Mouse (Mus musculus) lung, postnatal 10 days (tissue): ENCODE measurements around the gene Specc1l.

Source experiments
- DNase-seq: peaks from one replicate; pipeline ENCODE4 v3.0.0; 2021

Gene Specc1l

DNA sequence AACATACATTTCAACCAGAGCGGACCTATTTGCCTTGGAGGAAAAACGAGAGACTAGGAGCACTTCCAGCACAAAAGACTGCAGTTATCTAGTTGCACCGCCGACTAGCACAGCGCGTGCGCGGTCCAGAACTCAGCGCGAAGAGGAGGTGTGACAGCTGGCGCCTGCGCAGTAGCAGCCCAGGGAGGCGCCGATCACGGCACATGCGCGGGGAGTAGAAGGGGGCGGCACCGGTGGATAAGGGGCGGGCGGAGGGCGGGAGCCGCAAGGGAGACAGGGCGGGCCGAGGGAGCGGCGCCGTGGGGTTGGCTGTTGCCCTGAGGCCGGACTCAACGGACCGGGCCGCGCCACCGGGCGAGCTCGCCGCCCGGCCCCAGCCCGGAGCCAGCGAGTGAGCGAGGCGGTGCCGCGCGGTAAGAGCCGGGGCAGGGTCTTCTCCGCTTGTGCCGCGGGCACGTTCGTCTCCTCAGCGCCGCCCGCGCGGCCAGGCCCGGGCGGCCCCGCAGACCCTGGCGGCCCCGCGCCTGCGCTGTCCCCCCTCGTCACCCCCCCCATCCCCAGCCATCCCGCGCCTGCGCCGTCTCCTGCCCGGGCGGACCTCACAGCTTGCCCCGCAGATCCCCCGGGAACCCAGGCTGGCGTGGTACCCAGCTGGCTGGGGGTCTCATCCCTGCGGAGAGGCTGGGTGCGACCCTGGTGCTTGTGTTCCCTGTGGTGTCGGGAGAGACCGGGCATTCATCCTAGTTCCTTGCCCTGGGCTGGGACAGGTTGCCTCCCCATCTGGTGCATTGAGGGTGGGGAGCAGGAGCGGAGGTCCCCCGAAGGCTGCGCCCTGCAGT lies at the start of gene Specc1l:
TSS of gene Specc1l (plus strand) at position 267 of the 839 bp plus-strand sequence.
- DNase-seq, result peak; percentile 97

DNA sequence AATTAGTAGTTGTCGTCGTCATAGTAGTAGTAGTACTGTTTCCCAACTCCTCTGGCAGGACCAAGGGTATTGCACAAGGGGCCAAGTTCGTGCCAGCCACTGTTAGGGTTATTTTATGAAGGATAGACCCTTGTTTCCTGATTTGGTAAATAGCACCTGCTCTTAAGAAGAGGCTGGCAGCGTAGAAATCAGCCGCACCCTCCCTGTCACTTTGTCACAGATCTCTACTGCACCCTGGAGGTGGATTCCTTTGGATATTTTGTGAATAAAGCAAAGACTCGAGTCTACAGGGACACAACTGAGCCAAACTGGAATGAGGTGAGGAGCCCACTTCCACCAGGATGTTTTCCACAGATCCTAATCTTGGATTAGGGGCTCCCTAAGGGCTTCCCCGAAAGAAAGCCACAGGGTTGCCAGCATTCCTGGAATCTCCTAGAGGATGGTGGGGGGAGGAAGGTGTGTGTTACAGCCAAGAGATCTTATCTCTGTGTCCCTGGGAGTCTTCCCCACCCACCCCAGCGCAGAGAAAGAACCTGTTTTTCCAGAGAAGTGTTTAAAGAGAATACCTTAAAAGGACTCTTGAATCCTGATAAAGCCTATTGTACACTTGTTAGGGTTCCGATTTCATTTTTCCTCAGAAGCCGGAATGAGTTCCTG lies 45.9 kb upstream of the Specc1l start:
- peak; percentile 53 for DNase-seq

DNA sequence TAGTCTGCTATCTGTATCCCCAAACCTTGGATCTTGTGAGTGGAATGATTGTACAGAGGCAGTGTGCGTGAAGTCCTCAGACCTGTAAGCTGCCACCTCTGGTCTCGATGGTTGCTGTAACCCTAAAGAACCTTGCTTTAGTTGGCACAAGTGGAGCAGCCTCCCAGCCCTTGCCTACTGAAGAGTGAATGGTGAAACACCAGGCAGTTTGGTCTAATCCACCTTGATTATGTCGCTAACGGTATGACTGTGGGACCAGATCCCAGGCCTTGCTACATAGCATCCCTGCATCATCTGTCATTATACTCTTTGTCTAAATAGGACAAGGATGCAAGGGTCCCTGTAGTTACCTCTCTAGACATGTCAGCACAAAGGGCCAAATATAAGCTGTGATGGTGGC lies 45.3 kb upstream of the Specc1l start:
- DNase-seq, result no peak

DNA sequence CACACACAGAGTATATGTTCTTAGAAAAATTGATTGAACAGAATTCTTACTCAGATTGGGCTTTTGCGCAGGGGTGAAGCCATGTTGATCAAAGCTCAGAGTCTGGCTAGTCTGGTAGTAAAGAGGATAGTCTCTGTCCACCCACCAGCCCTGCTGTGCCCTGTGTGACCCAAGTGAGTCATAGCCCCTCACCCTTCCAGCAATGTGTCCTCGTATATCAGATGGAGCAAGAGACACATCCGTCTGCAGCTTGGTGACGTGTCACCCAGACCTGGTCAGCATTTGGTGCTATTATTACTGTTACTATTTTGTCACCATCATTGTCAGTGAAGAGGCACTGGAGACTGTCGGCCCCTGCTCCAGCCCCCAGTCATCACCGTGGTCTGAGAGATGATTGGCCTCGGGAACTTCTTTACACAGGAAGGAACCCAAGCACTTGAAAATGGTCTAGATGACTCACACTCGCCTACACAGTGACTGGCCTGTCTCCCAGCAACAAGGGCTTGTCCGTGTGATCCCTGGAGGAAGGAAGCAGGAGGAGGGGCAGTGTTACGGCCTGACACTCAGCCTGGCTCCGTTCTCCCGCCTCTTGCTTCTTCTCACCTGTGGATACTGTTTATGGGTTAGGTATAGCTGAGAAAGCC lies 41.5 kb upstream of the Specc1l start:
- peak; percentile 76 for DNase-seq

DNA sequence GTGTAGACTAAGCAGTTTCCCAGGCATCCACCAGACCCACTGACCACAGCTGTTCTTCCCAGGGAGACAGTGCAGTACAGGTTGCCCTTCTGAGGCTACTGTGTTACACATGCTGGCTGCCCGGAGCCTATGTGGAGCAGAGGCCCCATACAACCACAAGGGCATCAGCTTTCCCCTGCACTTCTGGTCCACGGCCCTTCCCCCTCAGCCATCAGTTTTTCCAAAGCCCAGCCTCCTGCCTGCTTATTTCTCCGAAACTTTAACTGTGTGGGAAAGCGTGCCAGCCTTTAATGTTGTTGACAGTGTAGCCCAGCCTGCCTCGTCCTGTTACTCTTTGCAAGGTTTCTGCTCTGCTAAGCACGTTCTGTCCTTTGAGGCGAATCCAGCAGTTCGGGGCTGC lies 38.8 kb upstream of the Specc1l start:
- peak; percentile 61 for DNase-seq

DNA sequence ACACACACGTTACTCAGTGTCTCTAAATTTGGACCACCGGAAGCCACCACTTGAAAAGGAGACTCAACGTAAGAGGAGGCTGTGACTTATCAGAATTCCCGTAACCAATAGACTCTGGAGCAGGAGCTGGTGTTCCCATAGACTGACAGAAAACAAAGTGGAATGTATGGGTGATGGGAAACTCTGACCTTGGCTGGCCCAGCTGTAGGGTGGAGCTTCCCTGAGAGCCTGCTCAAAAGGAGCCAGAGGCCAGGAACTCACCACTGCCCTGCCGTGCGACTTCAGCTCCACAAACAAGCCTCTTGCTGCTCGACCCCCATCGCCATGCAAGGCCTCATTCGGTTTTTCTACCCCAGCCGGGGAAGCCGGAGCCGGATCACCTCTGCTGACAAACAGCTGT lies 38.2 kb upstream of the Specc1l start:
- peak; percentile 61 for DNase-seq

DNA sequence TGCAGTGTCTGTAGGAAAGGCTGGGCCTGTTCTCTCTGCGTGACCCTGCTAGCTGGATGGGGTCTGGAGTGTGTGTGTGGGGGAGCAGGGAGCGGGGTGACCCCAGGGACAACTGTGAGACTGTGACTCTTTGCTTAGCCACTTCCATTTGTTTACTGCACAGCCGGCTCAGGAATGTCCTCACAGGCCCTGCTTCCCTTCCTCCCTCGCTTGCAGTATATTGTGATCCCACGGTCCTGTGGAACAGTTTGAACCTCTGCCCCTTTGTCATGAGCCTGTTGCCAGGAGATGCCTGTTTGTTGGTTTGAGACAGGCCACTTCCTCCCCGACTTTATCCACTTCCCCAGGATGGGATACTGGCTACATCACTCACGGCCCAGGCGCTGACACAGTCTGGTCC lies 35.4 kb upstream of the Specc1l start:
- DNase-seq, result peak; percentile 80

DNA sequence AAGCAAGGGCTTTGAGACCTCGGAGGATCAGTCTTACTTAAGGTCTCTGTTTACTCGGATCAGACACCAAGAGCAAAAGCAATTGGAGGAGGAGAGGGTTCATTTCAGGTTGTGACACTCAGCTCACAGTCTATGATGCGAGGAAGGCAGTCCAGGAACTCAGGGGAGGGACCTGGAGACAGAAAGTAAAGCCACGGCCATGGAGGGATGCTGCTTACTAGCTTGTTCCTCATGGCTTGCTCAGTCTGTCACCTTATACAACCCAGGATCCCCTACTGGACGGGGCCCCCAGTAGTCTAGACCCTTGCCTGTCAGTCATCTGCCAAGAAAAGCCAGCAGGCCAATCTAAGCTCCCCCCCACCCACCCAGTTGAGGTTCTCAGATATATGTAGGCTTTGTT lies 33.0 kb upstream of the Specc1l start:
- DNase-seq, result no peak

DNA sequence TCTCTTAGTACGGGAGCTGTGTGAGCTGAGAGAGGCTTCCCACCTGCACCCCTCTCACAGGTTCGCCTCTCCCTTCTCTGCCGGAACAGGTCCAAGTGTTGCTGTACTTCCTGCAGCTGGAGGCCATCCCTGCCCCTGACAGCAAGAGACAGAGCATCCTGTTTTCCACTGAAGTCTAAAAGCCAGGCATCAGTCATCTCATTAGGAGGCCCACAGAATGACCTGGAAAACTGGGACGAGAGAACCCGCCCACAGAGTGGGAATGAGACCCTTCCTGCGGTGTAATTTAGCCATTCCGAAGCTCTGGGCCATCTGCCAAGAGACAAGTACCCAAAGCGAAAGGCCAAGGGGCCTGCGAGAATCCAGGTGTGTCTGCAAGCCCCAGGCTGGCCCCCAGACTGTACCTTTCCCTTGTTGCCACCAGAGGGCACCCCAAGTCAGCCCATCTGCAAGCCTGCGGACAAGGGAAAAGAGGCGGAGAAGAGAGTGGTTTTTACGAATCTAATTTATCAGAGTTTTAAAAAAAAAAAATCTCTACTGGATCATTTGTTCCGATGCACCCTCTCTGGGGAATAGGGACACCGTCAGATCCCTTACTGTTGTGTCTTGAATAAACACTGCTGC lies 29.6 kb upstream of the Specc1l start:
- DNase-seq, result peak; percentile 85

DNA sequence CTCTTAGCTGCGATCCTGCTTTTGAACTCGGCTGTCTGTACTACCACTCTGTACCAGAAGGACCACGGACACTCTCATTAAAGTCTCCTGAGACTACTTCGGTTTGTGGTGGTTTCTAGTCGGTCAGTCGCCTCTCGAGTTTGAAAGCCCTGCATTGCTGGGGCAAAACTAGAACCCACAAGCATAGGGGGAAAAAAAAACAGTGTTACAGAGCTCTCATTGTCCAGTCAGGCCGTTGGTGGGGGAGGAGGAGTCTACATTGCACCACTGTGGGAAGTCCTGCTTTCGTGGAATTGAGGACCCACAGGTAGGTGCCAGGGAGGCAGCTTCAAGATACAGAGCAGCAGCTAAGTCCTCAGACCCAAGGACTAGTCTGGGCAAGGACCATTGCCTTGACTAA lies 27.0 kb upstream of the Specc1l start:
- no peak for DNase-seq

DNA sequence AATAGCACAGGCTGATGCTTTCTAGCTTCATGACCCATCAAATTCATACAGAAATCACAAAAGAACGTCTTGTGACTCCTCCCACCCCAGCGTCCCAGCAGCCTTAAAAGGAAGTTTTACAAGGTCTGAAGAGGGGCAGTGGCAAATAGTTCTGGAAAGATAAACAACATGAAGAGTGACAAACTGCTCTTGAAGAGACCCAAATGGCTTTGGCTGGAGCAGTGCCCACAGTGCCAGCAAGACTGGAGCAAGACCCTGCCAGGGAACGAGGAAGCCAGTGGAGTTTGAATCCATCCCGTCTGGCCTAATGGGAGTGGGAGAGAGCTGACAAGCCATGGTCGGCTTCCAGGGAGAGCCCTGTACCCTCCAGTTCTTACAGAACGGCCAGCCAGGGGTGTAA lies 25.3 kb upstream of the Specc1l start:
- DNase-seq, result peak; percentile 84

DNA sequence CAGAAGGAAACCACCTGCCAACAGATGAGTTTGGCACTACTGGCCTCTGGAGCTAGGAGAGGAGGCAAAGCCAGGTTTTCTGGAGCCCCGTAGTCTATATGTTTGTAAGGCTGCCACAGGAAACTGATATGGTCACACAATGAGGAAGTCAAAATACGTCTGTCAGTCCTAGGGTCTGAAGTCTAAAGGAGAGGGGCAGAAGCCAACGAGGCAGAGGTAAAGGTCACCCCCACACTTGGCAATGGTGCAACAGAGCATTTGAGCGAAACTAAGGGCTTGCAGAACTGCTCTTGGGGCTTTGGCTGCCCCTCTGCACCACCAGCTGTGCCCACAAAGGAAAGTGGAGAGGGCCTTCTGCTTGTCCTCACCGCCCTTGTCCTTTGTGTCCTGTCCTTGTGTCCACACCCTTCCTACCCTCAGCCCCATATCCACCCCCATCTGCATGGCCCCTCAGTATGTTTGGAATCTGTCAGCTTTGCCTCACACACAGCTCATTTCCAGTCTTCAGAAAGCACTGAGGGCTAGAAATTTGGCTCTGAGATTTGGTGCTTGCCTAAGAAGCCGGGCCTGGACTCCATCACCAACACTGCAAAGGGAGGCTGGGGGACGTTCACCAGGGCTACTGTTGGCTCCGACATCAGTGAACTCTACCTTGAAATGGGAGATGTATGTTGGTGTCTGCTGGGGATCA lies 24.4 kb upstream of the Specc1l start:
- peak; percentile 81 for DNase-seq

DNA sequence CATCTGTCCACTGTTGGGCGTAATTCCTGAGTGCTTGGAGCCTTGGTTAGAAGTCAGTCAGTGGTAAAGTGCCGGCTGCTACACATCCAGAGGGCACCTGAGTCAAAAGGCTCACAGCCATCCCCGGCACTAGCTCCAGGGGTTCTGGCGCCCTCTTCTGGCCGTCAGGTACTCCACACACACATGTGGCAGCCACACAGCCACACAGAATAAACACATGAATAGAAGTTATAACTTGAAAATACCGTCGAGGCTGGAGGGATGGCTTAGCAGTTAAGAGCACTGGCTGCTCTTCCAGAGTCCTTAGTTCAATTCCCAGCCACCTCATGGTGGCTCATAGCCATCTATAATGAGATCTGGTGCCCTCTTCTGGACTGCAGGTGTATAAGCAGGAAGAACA lies 20.2 kb upstream of the Specc1l start:
- DNase-seq, result no peak

DNA sequence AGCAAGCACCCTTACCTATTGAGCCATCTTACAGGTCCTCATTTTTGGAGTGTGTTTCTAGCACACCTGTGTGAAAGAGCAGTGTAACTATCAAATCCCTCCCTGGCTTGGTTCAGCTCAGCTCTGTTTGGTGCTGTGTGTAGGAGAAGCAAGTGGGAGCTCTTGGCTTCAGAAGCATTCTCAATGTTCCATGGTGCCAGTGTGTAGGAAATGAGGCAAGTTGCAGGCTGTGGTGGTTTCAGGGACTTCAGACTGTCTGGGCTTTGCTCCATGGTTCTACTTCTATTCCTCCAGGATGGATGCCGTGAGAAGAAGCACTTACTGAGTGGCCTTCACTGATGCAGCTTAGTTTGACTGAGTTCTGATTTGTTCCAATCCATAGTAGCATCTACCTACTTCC lies 14.1 kb upstream of the Specc1l start:
- DNase-seq, result no peak

DNA sequence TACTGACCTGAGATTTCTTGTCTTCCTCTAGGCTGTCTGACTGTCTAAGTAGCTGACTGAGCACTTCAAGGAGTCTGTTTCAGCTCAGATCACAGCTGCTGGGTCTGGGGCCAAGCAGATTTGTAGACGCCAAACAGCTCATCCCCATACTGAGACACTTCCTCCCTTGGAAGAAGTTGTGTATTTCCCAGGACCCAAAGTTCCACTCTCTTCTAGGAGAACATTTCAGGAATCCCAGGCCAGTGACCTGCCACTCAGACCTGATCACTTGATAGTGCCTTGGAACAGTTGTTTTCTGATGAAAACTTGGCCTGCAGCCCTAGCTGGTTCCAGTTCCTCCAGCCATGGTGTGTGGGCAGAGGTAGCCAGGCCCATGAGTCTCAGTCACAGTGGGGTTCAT lies 11.1 kb upstream of the Specc1l start:
- DNase-seq, result peak; percentile 81

DNA sequence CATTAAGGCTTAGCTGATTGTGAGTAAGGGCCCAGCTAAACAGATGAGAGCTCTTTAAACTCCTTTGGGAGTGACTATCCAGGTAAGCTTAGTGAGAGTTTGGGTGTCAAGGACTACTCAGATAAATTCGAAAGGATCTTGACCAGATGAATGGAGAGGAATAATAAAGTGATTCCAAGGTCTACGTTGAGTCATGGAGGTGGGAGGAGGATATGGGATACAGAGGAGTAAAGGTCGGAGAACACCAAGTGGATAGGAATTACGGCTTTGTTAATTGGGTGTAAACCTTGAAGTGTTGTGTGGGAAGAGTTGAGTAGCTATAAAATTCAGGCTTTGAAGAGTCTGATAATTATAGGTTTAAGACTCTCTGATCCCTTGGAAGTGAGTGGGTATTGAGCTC lies 5.7 kb upstream of the Specc1l start:
- no peak for DNase-seq

DNA sequence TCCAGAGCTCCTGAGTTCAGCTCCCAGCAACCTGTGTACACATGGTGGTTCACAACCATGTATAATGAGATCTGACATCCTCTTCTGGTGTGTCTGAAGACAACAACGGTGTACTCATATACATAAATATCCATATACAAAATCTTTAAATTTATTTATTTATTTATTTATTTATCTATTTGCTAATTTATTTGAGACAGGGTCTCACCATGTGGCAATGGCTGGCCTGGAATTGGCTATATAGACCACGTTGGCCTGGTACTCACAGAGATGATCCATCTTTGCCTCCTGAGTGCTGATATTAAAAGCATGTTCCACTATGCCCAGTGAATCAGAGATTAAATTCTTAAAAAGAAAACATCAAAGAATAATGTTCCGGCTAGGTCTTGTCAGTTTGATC lies 1.0 kb upstream of the Specc1l start:
- no peak for DNase-seq

DNA sequence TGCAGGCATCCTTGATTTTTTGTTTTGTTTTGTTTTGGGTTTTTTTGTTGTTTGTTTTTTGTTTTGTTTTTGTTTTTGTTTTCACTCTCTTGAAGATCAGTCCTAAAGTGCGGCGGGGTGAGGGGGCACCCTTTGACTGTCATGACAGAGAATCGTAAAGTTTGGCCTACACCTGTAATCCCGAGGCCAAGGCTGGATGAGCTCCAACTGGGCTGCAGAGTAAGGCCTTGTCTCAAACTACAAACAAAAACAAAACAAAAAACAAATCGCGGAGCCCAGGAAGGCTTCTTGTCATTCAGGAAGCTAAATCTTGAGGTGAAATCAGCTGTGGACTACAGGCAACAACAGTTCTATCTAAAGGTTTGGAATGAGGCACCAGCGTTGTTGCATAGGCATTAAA lies 1.1 kb downstream of the Specc1l start:
- peak; percentile 25 for DNase-seq

DNA sequence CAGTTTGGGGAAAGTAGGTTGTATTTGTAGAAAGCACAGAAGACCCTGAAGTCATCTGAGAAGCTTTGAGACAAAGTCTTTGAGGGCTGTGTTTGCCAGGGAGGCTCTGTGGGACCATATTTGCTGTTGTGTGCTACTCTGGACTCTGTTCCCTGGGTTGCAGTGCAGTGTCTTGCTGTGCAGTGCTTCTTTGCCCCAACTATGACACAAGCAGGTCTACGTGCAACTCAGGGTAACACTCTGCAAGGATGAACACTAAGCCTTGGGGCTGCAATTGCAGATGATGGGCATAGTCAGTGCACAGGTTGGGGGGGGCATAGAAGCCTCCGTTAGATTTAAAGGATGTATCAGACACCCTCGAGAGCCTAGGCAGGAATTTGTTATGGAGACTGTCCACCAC lies 8.8 kb downstream of the Specc1l start:
- no peak for DNase-seq

DNA sequence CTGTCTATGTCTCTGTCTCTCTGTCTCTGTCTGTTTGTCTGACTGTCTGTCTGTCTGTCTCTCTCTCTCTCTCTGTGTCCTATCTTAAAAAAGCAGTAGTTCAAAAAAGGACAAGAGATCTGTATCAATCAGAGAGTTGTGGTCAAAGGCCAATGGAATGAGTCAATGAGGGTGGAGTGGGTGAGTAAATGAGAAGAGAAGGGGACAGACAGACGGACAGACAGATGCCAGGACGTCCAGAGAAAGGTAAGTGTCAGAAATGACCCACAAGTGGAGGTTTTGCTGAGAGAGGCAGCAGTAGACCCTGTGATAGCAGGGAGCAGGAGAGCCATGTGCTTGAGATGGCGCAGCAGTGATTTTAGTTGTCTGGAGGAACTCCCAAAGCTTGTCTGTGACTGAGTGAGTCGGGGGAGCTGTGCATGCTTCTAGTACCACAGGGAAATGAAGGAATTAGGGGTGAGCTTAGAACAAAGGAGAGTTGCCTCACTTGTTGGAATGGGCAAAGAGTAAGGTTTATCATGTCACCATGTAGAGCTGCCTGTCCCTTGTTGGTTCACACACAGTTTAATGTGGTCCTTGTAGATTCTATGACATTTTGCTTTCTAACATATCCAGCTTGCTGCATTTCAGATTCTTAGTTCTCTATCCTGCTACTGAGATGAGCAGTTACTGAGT lies 10.2 kb downstream of the Specc1l start:
- DNase-seq, result no peak

DNA sequence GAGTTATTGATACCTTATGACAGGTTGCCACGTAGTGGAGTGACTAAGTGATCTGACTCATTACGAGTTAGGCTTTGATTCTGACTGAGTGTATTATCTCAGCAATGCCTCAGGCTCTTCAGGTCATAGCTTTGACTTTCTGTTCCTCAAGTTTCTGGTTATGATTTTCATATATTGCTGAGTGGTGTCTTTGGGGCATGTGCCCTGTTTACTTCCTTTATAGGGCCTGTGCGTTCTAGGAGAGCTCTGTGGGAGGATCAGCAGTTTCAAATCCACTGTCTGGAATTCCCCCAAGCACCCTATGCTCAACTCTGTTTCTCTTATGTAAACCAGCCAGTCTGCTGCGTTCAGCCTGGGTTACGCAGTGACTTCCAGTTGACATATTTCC lies 10.7 kb downstream of the Specc1l start:
- DNase-seq, result peak; percentile 12

DNA sequence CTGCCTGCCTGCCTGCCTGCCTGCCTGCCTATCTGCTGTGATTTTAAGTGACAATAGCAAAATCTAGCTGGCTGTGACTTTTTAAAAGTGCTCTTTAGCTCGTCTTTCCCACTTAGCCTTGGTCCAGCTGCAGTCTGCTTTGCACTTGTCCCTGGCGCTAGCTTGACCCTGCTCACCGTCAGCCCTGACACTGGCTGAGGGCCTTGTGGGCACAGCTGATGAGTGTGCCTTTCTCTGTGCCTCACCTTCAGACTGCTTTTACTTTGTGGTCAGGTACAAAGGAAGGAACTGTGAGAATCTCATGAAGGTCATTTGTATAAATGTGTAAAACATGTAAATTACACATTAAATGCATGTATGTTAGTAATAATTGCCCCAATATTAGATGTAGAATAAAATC lies 12.3 kb downstream of the Specc1l start:
- no peak for DNase-seq
